Comparison of ENCODE assay signal across 9 mouse cellular contexts in the genomic region with DNA sequence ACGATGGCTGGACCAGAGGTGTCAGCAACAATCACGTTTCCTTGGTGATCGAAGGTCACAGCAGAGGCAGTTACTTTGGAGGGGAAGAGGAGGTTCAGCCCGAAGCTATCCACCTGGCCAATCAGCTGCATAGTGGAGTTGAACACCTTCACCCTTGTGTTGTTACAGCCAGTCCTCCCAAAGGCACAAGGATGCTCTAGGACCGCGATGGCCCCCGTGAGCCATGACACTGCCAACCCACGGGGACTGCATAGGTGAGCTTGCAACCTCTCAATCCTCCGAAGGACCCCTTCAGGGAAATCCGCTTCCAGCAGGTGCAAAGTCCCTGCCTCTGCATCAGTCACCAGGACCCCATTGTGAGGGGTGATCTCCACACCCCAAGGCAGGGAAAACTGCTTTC. TPM values are rescaled to one million over a fixed set of nuclear protein-coding genes. Genes with fewer than 3 reads are reported as not detected.
DNase-seq lines count a peak whose midpoint lies in the region; ATAC-seq and TF ChIP-seq lines count a peak whose summit lies in the region.
"Had no signal": no experiment of that assay in that cellular context is flagged by ENCODE, and none has a peak within 500 bp of the region (broad histone marks: within the 10 kb centered on the region; RNA-seq: fewer than 3 reads in every experiment).

No protein-coding gene starts in this region.

- H3K27ac ChIP-seq in lung, postnatal 0 days (ENCODE audit: low read length): no peak overlapping the region
- H3K27ac ChIP-seq in limb, embryonic 15.5 days: no peak overlapping the region
- no peak overlapping the region for H3K27ac ChIP-seq in stomach, embryonic 15.5 days
- H3K27ac ChIP-seq: macrophage had no signal

- no peak for ATAC-seq in lung, postnatal 0 days
- ATAC-seq in limb, embryonic 15.5 days (ENCODE audit: insufficient number of reproducible peaks, low FRiP score, low TSS enrichment, low read depth): no peak
- no peak for ATAC-seq in stomach, embryonic 15.5 days (ENCODE audit: insufficient read depth, low FRiP score, low read depth)

- DNase-seq in cerebellum, adult 8-10 months: peak; percentile 24
- no peak for DNase-seq in cerebellum, postnatal 25 days
- DNase-seq in lung, postnatal 0 days (ENCODE audit: low spot score): no peak
- DNase-seq in lung, adult 18-20 months: no peak
- DNase-seq in spleen, postnatal 14 days (ENCODE audit: low spot score in 2 of 2): no peak
- DNase-seq in MN1 (ENCODE audit: low spot score): no peak

- peaks cover 3% of the 10 kb centered on the region; the same call in 1 of the 2 replicates for H3K4me1 ChIP-seq in lung, postnatal 0 days (ENCODE audit: insufficient read depth, low read depth, low read length)
- H3K4me1 ChIP-seq in limb, embryonic 15.5 days: peaks cover 16% of the 10 kb centered on the region
- 0 out of 2 replicates have a peak, but pooled peaks cover 6% of the 10 kb centered on the region for H3K4me1 ChIP-seq in stomach, embryonic 15.5 days

- no peaks in the 10 kb centered on the region for H3K36me3 ChIP-seq in lung, postnatal 0 days (ENCODE audit: insufficient read depth, low read length)
- H3K36me3 ChIP-seq in limb, embryonic 15.5 days: no peaks in the 10 kb centered on the region
- no peaks in the 10 kb centered on the region for H3K36me3 ChIP-seq in stomach, embryonic 15.5 days

- WGBS in lung, postnatal 0 days: 64% methylated on average over 10 of the region's 10 CpGs
- 56% methylated on average over 10 of the region's 10 CpGs for WGBS in limb, embryonic 15.5 days
- WGBS in stomach, embryonic 15.5 days: 59% methylated on average over 10 of the region's 10 CpGs

- peak overlapping the region; percentile 89 for H3K4me2 ChIP-seq in lung, postnatal 0 days (replicated peaks; ENCODE audit: low read depth, low read length)
- peak overlapping the region; percentile 100 for H3K4me2 ChIP-seq in limb, embryonic 15.5 days
- peak overlapping the region; percentile 99 for H3K4me2 ChIP-seq in stomach, embryonic 15.5 days

- no peak for TF ChIP-seq EP300 in lung, postnatal 0 days (IDR thresholded peaks at IDR 0.05)

- no peak for TF ChIP-seq CTCF in lung, postnatal 0 days (IDR thresholded peaks at IDR 0.05)

- H3K9me3 ChIP-seq in lung, postnatal 0 days (ENCODE audit: low read length): no peaks in the 10 kb centered on the region
- peaks cover 10% of the 10 kb centered on the region; the same call in 1 of the 2 replicates for H3K9me3 ChIP-seq in limb, embryonic 15.5 days
- no peaks in the 10 kb centered on the region for H3K9me3 ChIP-seq in stomach, embryonic 15.5 days

- no peak overlapping the region for H3K4me3 ChIP-seq in lung, postnatal 0 days (ENCODE audit: low read depth, low read length)
- peak overlapping the region; percentile 66 for H3K4me3 ChIP-seq in limb, embryonic 15.5 days
- H3K4me3 ChIP-seq in stomach, embryonic 15.5 days (replicated peaks): peak overlapping the region; percentile 57

- H3K9ac ChIP-seq in lung, postnatal 0 days (replicated peaks; ENCODE audit: low read depth): no peak overlapping the region
- H3K9ac ChIP-seq in limb, embryonic 15.5 days: no peak overlapping the region; the same call in 1 of the 2 replicates
- no peak overlapping the region for H3K9ac ChIP-seq in stomach, embryonic 15.5 days

- no peaks in the 10 kb centered on the region for H3K27me3 ChIP-seq in lung, postnatal 0 days (replicated peaks; ENCODE audit: insufficient read depth, low read length)
- H3K27me3 ChIP-seq in limb, embryonic 15.5 days: peaks cover 10% of the 10 kb centered on the region
- H3K27me3 ChIP-seq in stomach, embryonic 15.5 days (replicated peaks): 0 out of 2 replicates have a peak, but pooled peaks cover 6% of the 10 kb centered on the region

RNA-seq across cellular contexts. Expression of a gene that starts 0.9 kb away (rescaled TPM):
- polyA plus RNA-seq in lung, postnatal 0 days (2015; fragmentation: Nextera tagmentation; extraction: Ambion mirVana): 2.1 and 2.3 TPM in 2 replicates
- polyA plus RNA-seq in limb, embryonic 15.5 days (2015; fragmentation: Nextera tagmentation; extraction: Ambion mirVana): 3.8 and 4.1 TPM in 2 replicates
- polyA plus RNA-seq in stomach, embryonic 15.5 days (2015; fragmentation: Nextera tagmentation; extraction: Ambion mirVana): 3.1 and 3.9 TPM in 2 replicates

RNA-seq across cellular contexts. Expression of a gene that starts 29.6 kb away (rescaled TPM):
- 7.0 and 9.5 TPM in 2 replicates for polyA plus RNA-seq in lung, postnatal 0 days (2015; fragmentation: Nextera tagmentation; extraction: Ambion mirVana)
- 12.9 and 14.3 TPM in 2 replicates for polyA plus RNA-seq in limb, embryonic 15.5 days (2015; fragmentation: Nextera tagmentation; extraction: Ambion mirVana)
- 12.8 and 12.9 TPM in 2 replicates for polyA plus RNA-seq in stomach, embryonic 15.5 days (2015; fragmentation: Nextera tagmentation; extraction: Ambion mirVana)

RNA-seq across cellular contexts. Expression of a gene that starts 30.8 kb away (rescaled TPM):
- polyA plus RNA-seq in lung, postnatal 0 days (2015; fragmentation: Nextera tagmentation; extraction: Ambion mirVana): 6.8 and 7.4 TPM in 2 replicates
- polyA plus RNA-seq in limb, embryonic 15.5 days (2015; fragmentation: Nextera tagmentation; extraction: Ambion mirVana): 15.5 and 16.4 TPM in 2 replicates
- polyA plus RNA-seq in stomach, embryonic 15.5 days (2015; fragmentation: Nextera tagmentation; extraction: Ambion mirVana): 21.4 and 21.8 TPM in 2 replicates
